Mouse (Mus musculus) cerebellum, postnatal 14 days (tissue): ENCODE results near the gene Mrps18b.

Experiments used
- DNase-seq, 2 experiments: peaks; one replicate each; pipeline ENCODE4 v3.0.0; 2021; ENCODE audit warnings: mixed read lengths in 2 of 2

Gene Mrps18b

DNA sequence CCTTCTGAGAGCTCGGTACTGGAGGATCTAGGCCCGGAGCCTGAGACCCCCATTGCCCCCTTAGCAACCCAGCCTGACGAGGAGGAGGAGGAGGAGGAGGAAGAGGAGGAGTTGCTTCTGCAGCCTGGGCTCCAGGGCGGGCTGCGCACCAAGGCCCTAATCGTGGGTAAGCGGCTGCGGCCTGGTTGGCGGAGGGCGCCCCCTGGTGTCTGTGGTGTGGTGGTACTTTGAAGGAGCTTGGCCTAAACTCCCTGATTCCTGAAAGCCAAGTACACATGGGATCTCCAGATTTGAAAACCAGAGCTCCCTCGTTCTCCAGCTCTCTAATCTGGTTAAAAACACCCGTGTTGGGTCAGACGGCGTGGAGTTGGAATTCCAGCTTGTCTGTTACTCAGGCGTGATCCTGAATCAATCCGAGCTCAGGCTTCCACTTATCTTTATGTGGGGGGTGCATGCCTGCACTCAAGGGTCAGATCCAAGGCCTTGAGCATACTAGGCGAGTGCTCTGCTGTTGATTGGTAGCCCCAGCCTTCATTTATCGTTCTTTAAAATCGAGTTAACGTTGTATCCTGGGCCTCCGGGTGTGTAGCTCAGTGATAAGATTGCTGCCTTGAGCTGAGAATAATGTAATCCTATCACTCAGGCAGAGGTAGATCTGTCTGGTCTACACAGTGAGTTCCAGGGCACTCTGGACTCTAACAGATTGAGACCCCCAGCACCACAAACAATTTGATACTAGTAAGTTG, 42.2 kb downstream of the Mrps18b start:
- peak; percentile 94 to 96 for DNase-seq

DNA sequence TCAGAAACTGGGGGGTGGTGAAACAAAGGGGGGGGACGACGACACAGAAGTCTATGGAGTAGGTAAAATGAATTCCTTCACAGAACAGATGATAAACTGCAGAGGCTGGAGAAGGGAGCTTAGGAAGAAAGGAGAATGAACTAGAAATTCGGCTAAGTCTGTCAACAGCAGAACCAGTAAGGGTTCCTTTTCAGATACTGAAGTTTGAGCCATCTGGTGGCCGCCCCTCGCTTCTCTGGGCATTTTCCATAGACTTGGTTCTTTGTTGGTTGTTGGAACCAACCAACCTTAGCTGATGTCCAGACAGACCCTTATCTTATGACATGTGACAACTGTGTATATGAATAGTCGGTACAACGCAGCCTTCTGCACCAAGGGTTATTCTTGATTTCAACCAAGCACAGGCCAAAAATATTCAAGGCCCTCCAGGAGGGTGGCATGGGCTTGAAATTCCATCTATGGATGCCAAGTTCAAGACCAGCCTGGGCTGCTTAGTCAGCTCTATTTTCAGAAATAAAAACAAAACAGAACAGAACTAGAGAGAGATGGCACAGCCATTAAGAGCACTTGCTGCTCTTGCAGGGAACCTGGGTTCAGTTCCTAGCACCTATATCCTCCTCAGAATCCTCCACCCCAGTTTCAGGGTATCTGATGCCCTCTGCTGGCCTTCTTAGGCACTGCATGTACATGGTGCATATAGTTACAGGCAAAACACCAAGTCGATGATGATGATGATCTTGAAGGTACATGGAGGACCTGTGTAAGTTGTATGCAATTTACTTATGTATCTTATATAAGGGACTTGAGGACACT, 45.1 kb downstream of the Mrps18b start:
- DNase-seq: peak in 1 of 2 experiments; percentile 77

DNA sequence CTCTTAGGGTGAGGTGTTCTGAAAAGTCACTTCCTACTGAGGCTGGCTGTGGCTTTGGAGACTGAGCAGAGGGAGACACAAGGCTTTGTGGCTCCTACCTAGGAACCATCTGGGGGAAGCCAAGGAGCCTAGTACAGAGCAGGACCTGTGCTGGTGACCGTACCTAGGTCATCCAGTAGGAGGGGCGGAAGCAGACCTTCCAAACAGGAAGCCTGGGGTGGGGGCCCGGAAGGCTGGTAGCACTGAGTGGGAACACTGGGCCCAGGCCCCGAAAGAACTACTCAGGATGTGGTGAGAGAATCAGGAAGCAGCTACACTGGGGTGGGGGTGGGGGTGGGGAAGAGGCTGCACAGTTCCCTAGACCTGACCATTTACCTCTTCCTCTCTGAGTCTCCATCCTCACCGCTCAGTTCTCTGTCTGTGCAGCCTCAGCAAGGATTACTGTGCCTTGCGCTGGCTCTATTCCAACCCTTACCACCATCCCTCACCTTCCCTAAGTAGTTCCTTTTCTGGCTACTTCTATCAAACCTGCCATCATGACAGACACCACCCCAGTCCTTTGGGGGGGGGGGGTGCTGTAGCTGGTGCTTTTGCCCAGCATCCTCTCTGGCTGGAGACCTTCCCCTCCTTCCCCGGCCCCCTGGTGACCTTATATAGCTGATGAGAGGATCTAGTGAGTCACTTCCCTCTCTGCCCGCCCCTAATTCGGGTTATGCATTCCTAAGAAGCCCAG, 45.9 kb downstream of the Mrps18b start:
- peak in 1 of 2 experiments; percentile 40 for DNase-seq

DNA sequence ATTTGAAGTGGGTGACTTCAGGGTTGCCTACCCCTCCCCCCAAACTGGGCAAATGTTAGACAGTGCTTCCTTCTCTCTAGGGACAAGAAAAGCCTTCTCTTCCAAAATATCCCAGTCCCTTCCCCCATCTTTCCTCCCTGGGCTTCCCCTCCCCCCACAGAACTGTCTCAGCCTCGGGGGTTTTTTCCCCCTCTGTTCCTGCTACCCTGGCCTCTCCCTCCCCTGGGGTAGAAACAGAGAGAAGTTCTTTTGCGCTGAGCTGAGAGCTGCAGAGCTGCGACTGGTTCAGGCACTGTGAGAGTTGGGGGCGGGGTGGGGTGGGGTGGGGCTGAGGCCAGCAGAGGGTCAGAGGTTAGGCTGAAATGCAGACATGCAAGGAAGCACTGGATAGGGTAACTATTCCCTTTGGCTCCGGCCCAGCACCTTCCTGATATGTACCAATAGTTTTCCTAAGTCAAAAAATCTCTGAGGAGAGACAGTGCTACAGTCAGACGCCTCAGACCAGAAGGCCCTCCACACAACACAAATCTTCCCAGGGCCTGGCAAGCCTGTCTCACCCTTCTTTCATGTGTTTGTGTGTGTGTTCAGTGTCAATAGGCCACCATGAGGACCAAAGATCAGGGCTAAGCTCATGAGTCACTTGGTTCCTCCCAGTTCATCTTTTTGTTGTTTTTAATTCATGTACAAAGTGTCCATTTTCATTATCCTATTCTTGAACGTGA, 46.7 kb downstream of the Mrps18b start:
- DNase-seq: peak in 1 of 2 experiments; percentile 40

DNA sequence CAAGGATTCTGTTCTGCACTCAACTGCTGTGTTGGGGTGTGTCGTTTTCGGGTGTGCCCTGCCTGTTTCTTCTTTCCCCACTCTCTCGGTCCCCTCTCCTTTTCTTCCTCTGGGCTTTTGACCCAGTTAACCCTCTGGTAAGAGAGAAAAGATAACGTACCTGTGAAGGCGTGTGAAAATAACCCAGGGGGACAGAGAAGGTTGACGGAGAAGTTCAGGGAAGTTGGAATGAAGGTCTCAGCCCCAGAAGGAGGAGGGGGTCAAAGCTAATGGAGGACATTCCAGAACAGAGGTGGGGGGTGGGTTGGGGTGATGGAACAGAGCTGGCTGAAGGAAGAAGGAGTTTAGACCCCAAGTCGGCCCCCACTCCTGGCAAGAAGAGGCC, 47.2 kb downstream of the Mrps18b start:
- no peak for DNase-seq

DNA sequence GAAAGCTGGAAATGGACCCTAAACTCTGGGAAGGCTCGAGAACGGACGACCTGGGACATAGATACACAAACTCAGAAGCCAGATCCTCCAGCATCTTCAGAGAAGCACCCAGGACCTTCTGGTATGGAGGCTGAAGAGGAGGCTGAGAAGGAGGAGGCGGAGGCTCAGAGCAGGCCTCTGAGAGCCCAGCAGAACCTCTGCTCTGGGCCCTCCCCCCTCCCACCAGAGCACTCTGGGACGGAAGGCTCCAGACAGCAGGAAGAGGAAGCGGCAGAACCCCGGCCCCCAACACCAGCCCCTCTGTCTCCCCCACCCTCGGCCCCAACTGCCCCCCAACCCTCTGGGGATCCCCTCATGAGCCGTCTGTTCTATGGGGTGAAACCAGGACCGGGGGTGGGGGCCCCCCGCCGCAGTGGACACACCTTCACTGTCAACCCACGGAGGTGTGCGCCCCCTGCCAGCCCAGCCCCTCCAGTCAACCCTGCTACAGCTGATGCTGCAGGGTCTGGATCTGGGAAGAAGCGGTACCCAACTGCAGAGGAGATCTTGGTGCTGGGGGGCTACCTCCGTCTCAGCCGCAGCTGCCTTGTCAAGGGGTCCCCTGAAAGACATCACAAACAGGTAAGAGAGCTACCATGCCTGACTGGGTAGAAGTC, 47.9 kb downstream of the Mrps18b start:
- DNase-seq: peak in 1 of 2 experiments; percentile 22

DNA sequence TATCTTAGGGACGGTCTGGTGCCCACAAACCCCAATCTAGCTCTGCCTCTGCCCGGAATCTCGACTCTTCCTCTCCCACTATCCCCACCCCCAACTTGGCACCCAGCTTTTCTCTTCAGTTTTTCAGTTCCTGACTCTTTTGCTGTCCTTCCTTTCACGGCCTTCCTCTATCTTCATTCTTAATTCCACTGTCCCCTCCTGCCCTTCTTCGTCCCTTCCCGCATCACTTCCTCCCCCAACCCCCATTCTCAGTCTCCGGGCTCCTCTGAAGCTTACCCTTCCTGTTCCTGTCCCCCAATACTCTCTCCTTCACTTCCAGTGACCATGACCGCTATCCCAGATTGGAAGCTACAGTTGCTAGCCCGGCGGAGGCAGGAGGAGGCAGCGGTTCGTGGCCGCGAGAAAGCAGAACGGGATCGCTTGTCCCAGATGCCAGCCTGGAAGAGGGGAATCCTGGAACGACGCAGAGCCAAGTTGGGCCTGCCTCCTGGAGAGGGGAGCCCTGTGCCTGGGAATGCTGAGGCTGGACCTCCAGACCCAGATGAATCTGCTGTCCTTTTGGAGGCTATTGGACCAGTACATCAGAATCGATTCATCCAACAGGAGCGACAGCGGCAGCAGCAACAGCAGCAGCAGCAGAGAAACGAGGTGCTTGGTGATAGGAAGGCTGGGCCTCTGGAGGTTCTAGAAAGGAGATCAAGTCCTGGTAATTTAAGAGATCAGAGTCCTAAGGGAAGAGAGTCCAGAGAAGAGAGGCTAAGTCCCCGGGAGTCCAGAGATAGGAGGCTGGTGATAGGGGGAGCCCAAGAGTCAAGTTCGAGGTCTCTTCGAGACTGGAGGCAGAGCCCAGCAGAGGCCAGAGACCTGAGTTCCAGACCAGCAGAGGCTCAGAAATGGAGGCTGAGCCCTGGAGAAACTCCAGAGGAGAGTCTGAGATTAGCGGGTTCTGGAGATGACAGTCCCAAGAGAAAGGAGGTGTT, 49.0 kb downstream of the Mrps18b start:
- peak; percentile 34 to 50 for DNase-seq

DNA sequence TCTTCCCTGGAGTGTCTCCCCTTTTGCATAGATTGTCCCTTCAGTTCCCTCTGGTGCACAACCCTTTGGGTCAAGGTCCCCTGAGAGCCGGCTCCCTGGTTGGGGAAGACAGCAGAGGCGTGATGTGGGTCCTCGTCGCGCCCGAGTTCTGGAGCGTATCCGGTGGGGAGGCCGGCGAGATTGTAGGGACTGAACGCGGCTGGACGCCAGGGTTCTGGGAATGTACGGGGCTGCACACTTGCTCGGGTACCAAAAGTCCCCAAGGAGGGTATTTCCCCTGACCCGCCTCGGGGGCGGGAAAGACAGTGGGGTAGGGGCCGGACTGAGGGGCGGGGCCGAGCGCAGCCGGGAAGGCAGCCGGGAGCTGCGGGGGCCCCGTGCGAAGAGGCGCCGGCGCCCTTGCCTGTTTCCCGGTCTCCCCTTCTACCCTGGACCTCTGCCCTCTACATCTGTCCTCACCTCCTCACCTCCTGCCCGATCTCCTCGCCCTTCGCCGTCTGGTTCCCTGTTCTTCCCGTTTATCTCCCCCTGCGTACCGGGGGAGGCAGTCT, 49.8 kb downstream of the Mrps18b start:
- peak; percentile 56 to 63 for DNase-seq

DNA sequence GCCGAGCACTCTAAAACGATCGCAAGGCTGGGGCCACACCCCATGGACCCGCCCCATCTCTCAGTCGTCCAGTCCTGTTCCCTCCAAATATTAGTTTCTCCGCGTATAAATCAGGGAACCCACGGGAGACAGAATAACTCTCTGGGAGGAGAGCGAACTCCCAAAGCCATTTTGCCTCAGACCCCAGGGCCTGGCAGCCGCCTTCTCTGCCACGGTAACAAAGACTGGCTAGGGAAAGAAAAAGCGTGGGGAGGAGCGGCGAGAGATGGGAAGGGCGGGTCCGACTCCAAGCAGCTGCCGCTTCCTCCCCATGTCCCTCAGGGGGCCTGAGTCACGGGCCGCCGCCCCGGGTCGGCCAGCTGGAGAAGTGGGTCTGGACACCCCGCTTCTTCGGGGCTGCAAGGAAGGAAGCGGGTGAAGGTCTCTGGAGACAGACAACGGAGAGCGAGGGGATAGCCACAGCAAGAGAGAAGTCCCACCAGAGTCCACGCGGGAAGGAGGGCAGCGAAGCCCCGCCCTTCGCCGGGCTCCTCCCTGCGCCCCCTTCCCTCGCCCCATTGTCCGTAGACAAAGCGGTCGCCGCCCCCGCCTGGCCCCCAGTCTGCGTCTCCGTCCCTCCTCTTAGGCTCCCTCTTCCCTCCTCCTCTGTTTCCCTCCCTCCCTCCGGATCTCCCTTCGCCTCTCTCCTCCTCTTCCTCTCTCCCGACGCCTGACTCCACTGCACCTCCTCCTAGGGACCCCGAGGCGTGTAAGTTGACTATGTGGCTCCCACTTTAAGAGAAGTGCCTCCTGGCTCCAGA, 50.5 kb downstream of the Mrps18b start, which contains the start of gene Ppp1r18:
TSS of gene Ppp1r18 (plus strand) at position 113 of the 800 bp plus-strand sequence.
- peak; percentile 71 to 73 for DNase-seq

DNA sequence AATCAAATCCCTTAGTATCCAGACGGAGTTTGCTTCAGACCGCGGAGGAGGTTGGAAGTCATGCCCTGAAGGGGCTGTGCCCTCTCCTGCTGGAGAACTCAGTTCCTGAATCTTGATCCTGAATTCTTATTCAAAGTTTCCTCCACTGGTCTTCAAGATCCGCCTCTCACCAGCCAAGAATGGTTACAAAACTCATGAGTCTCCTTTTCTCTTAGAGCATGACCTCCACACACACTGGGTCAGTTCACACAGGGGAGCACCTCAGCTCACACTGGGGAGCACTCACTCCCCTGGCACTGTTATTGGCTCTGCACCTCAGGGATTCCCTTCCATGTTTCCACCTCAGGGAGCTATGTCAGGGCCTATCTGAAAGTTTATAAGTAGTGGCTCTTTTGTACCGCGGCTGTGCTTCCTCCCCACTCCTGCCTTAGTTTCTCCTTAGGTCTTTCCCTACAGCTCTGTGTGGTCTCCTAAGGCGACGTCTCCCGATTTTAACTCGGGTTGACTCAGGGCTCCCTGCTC, 51.3 kb downstream of the Mrps18b start:
- DNase-seq: no peak

DNA sequence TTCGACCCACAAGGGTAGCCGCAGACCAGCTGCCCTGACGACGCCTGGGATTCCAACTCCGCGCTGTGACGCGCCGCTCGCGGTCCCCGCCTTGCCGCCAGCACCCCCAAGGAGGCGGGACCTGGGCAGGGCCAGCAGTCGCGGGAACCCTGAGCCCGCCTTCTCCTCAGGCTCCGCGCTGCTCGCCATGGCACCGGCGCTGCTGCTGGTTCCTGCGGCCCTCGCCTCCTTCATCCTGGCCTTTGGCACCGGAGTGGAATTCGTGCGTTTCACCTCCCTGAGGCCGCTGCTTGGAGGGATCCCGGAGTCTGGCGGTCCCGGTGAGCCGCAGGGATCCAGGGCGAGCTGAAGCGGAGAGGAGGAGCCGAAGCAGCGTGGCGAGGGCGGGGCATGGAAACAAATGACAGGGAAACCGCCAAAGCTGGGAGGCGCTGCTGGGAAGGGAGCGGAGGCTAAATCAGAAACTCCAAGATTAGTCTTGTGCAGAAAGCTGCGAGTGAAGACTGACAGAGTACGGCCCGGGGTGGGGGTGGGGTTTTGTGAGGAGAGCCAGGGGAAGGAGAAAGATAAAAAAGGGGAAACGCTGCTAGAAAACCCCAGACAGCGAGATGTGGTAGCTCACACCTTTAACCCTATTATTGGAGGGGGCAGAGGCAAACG, 54.9 kb downstream of the Mrps18b start, which contains the start of gene Nrm:
TSS of gene Nrm (plus strand) at position 121 of the 660 bp plus-strand sequence.
- peak; percentile 90 to 93 for DNase-seq

DNA sequence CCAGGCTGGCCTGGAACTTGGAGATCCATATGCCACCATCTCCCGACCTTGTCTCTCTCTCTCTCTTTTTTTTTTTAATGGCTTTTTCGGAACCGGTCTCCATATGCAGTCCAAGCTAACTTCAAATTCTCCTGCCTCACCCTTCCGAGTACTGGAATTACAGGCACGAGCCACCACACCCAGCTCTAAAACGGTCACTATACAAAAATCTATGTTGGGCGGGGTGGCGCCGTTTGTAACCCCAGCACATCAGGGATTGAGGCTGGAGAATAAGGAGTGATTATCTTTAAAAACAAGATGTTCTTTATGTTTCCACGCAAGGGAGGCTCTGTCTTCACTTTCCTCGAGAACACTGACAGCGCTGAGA, 55.4 kb downstream of the Mrps18b start:
- DNase-seq: no peak
